Mouse (Mus musculus) liver, embryonic 15.5 days (tissue): ENCODE measurements around the gene Trim26. TPM values are rescaled to one million over a fixed set of nuclear protein-coding genes. Genes with fewer than 3 reads are reported as not detected.
"Not testable (repeated sequence)": the region's sequence is repeated elsewhere in the genome, so short reads cannot be mapped to it uniquely, and the experiment has no call there.

Source experiments
- ATAC-seq: fragments of 200-750 bp; cut with Nextera tagmentation; 2 replicates; pipeline ENCODE4 v1.8.0; 2017; ENCODE audit warnings: moderate number of reproducible peaks, mild to moderate bottlenecking, moderate library complexity; ENCODE audit not compliant: insufficient read depth
- H3K27ac ChIP-seq: fragments of 300-500 bp; sonication (generic); replicated peaks from 2 replicates; pipeline ENCODE4 v1.5.1; 2015; ENCODE audit warnings: mild to moderate bottlenecking, inconsistent platforms
- H3K27me3 ChIP-seq: fragments of 300-500 bp; sonication (generic); 2 replicates; pipeline ENCODE4 v1.6.1; 2015; ENCODE audit warnings: mild to moderate bottlenecking, inconsistent platforms
- H3K36me3 ChIP-seq: fragments of 300-500 bp; sonication (generic); replicated peaks from 2 replicates; pipeline ENCODE4 v1.6.1; 2015; ENCODE audit warnings: moderate library complexity, mild to moderate bottlenecking, inconsistent platforms
- H3K4me1 ChIP-seq: fragments of 300-500 bp; sonication (generic); replicated peaks from 2 replicates; pipeline ENCODE4 v1.6.1; 2015; ENCODE audit warnings: inconsistent platforms
- H3K4me2 ChIP-seq: fragments of 300-500 bp; sonication (generic); 2 replicates; pipeline ENCODE4 v1.6.1; 2015; ENCODE audit warnings: moderate library complexity, mild to moderate bottlenecking, inconsistent platforms
- H3K4me3 ChIP-seq: fragments of 300-500 bp; sonication (generic); replicated peaks from 2 replicates; pipeline ENCODE4 v1.5.1; 2015; ENCODE audit warnings: mild to moderate bottlenecking, inconsistent platforms
- H3K9ac ChIP-seq: fragments of 300-500 bp; sonication (generic); 2 replicates; pipeline ENCODE4 v1.6.1; 2015; ENCODE audit warnings: moderate library complexity, mild to moderate bottlenecking, inconsistent platforms
- H3K9me3 ChIP-seq: fragments of 300-500 bp; sonication (generic); replicated peaks from 2 replicates; pipeline ENCODE4 v1.6.1; 2016; ENCODE audit warnings: inconsistent platforms
- WGBS: fragments of 180-500 bp; shearing (Covaris S2); methylation state at CpG from one replicate; pipeline ENCODE4 v1.1.7; 2015; ENCODE audit warnings: mixed read lengths; ENCODE audit not compliant: insufficient replicate concordance; 5-methylcytosine and 5-hydroxymethylcytosine counted together
- polyA plus RNA-seq: library from polyadenylated mRNA; unstranded; fragments of >200 nt; fragmentation: Nextera tagmentation; extraction: Ambion mirVana; gene quantifications from 2 replicates; pipeline ENCODE4 v1.2.1, GENCODE M21; 2015

Trim26 gene
- polyA plus RNA-seq, 1 experiment from 2014 or later = 14.9 TPM

DNA sequence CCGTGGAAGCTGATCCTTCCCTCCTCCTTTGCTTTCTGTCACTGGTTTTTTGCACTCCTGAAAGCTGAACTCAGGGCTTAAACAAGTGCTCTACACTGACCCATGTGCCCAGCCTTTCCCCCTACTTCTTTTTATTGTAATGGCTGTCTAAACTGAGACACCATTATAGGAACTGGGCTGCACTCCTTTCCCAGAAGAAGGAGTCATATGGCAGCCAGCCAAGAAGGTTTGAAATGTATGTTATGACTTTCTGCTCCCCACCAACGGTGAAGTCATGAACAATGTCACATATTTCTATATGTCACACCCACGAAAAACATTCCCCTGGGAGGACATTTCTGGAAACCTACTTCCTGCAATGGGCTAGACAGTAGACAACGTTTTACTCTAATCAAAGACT, 37.7 kb downstream of the Trim26 start:
- H3K4me2 ChIP-seq = peak overlapping the region; percentile 42
- peaks cover 78% of the 10 kb centered on the region for H3K36me3 ChIP-seq
- no peak for ATAC-seq
- H3K4me1 ChIP-seq = peaks cover 43% of the 10 kb centered on the region
- H3K9me3 ChIP-seq = no peaks in the 10 kb centered on the region
- 0 out of 2 replicates have a peak, but pooled peaks cover 3% of the 10 kb centered on the region for H3K27me3 ChIP-seq
- peak overlapping the region; percentile 10; the same call in 1 of the 2 replicates for H3K27ac ChIP-seq
- no peak overlapping the region for H3K9ac ChIP-seq
- 61% methylated on average over 4 of the region's 4 CpGs for WGBS
- H3K4me3 ChIP-seq = peak overlapping the region; percentile 23

DNA sequence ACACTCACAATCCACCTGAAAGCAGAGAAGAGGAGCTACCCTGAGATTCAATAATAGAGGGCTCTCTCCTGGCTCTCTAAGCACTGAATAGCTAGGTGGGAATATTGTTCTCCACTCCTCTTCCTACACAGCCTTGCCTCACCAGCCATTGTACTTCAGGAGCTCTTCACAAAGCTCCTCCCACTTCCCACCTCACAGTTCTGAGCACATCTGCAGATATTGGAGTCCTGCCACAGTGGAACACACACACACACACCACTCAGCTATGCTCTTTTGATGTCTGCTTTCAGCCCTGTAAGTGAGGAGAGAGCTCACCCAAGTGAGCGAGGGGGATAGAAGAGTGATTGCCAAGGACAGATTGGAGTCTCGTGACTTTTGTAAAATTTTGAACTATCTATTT, 46.4 kb downstream of the Trim26 start:
- H3K9ac ChIP-seq = no peak overlapping the region
- 59% methylated on average over 2 of the region's 2 CpGs for WGBS
- H3K27ac ChIP-seq = no peak overlapping the region

DNA sequence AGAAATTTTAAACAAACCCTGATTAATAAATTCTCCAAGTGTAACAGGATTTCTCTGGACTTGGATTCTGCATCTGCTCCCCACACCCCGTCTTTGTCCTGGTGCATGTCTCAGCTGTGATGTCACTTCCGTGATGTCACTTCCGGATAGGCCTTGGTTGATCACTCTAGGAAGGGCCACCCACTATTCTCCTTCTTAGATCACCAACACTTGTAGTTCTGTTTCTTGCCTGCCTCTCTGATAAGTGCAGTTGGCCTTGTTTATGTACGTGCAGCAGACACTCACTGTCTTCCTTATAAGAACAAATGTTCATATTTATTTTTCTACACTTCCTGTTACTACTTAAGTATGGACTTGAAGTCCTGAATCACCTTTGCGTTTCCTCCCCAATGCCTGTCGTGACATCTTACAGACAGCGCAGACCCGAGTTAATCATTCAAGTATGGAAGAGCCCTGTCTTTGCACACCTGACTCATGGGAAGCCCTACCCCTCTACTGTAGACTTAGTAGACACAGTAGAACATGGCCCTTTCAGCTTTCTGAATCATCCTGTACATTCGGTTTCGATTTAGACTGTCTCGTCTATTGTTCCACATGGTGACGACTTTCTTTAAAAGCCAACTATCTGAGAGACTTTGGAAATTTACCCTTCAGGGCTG, 48.3 kb downstream of the Trim26 start:
- ATAC-seq = no peak
- no peaks in the 10 kb centered on the region for H3K9me3 ChIP-seq

More for the DNA sequence above, 46.4 kb downstream of the Trim26 start:
- peaks cover 6% of the 10 kb centered on the region for H3K36me3 ChIP-seq
- ATAC-seq = no peak
- H3K27me3 ChIP-seq = peaks cover 20% of the 10 kb centered on the region
- H3K4me1 ChIP-seq = no peaks in the 10 kb centered on the region
- H3K4me3 ChIP-seq = no peak overlapping the region
- no peak overlapping the region for H3K4me2 ChIP-seq
- H3K9me3 ChIP-seq = no peaks in the 10 kb centered on the region

DNA sequence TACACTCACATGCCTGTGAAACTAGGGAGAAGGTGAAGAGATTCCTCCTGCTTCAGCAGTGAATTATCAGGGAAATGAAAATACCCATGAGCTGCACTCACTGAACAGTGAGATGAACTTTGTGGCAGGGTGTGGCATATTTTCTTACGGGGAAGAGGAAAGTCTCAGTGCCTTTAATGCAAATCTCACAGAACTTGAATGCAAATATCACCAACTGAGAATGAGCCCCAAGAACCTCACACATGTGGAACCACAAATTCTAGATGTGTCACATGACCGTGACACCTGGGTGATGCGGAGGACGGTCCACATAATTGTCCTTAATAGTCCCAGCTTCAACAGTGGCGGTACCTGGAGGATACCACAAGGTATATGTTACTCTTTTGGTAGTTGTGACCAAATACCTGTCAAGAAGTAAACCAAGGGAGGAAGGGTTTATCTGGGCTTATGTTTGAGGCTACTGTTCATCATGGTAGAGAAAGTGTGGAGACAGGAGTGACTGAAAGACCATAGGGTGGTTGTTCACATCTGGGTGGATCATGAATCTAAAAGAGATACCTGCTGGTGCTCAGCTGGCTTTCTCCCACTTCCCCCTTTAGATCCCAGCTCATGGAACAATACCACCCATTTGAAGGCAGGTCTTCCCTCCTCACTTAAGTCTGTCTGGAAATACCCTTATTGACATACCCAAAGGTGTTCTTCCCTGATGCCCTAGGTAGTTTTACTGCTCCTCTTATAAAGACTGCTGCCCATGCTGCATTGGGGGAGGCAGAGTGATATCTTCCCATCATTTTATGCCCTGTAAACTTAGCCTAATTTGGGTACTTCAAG, 53.4 kb downstream of the Trim26 start, which contains the start of gene Trim40:
Gene Trim40 (minus strand): TSS at position 51 of the 831 bp plus-strand sequence.
- no peak within 1 kb of the TSS for H3K4me3 ChIP-seq
- WGBS = 66% methylated on average over 5 of the region's 5 CpGs
- no peak within 1 kb of the TSS for H3K9ac ChIP-seq
- H3K27me3 ChIP-seq = peaks cover 57% of the 10 kb centered on the region
- H3K4me1 ChIP-seq = peaks cover 5% of the 10 kb centered on the region; the same call in 1 of the 2 replicates
- H3K9me3 ChIP-seq = no peaks in the 10 kb centered on the region
- no peaks in the 10 kb centered on the region for H3K36me3 ChIP-seq
- H3K27ac ChIP-seq = no peak within 1 kb of the TSS
- H3K4me2 ChIP-seq = no peak within 1 kb of the TSS
- no peak for ATAC-seq

More for the DNA sequence above, 48.3 kb downstream of the Trim26 start:
- H3K36me3 ChIP-seq = no peaks in the 10 kb centered on the region
- H3K27ac ChIP-seq = no peak overlapping the region
- no peaks in the 10 kb centered on the region for H3K4me1 ChIP-seq
- WGBS = 76% methylated on average over 12 of the region's 12 CpGs
- H3K4me3 ChIP-seq = no peak overlapping the region
- H3K9ac ChIP-seq = no peak overlapping the region
- H3K27me3 ChIP-seq = peaks cover 35% of the 10 kb centered on the region
- no peak overlapping the region for H3K4me2 ChIP-seq

DNA sequence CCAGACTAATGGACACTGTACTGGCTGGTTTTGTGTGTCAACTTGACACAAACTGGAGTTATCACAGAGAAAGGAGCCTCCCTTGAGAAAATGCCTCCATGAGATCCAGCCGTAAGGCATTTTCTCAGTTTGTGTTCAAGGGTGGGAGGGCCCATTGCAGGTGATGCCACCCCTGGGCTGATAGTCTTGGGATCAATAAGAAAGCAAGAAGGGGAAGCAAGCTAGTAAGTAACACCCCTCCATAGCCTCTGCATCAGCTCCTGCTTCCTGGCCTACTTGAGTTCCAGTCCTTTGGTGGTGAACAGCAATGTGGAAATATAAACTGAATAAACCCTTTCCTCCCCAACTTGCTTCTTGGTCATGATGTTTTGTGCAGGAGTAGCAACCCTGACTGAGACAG, 54.6 kb downstream of the Trim26 start:
- ATAC-seq, H3K4me1 ChIP-seq, H3K4me3 ChIP-seq, H3K4me2 ChIP-seq, H3K27ac ChIP-seq, H3K36me3 ChIP-seq, H3K9ac ChIP-seq, H3K9me3 ChIP-seq: not testable (repeated sequence)
- 74% methylated on average over 1 of the region's 1 CpGs for WGBS
- H3K27me3 ChIP-seq = peaks cover 57% of the 10 kb centered on the region

DNA sequence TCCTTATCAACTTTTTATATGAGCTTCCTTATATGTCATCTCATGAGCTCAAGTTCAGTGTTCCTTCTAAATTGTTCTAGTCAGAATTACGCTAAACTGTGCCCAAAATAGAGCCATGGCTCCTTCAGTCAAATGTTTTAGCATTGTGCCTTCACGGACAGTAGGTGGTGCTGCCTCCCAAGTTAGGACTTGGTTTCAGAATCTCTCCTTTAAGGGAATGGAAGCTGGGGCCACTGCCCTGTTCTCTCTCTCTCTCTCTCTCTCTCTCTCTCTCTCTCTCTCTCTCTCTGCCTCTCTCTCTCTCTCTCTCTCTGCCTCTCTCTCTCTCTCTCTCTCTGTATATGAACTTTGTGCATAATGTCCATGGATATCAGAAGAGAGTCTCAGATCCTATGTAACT, 55.4 kb downstream of the Trim26 start:
- WGBS = 4% methylated on average over 2 of the region's 2 CpGs
- no peaks in the 10 kb centered on the region for H3K9me3 ChIP-seq
- H3K4me3 ChIP-seq = no peak overlapping the region
- H3K4me1 ChIP-seq = peaks cover 5% of the 10 kb centered on the region; the same call in 1 of the 2 replicates
- no peak overlapping the region for H3K27ac ChIP-seq
- H3K36me3 ChIP-seq = no peaks in the 10 kb centered on the region
- H3K27me3 ChIP-seq = peaks cover 61% of the 10 kb centered on the region
- no peak overlapping the region for H3K9ac ChIP-seq
- H3K4me2 ChIP-seq = no peak overlapping the region
- ATAC-seq = no peak

DNA sequence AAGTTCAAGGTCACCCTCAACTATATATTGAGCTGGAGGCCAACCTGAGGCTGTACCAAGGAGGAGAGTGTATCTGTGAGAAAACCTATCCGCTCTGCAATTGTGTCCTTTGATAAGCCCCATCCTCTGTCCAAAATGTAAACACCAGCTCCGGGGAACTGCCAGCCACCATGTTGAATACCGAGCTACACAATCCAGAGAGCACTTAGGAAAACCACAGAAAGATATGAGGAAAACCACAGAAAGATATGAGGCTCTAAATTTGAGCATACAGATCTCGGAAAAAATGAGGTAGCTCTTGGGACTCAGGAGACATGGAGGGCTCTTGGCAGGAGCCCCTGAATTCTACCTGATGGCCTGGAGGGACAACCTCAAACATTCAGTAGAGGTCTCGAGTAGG, 56.5 kb downstream of the Trim26 start:
- Histone ChIP-seq H3K36me3 (no peaks in the 10 kb centered on the region), H3K4me1 (peaks cover 5% of the 10 kb centered on the region; the same call in 1 of the 2 replicates), H3K9ac (no peak overlapping the region), H3K4me2 (no peak overlapping the region), H3K27ac (no peak overlapping the region), H3K4me3 (no peak overlapping the region), H3K9me3 (no peaks in the 10 kb centered on the region), H3K27me3 (peaks cover 60% of the 10 kb centered on the region)
- ATAC-seq = no peak
- 13% methylated on average over 5 of the region's 5 CpGs for WGBS

DNA sequence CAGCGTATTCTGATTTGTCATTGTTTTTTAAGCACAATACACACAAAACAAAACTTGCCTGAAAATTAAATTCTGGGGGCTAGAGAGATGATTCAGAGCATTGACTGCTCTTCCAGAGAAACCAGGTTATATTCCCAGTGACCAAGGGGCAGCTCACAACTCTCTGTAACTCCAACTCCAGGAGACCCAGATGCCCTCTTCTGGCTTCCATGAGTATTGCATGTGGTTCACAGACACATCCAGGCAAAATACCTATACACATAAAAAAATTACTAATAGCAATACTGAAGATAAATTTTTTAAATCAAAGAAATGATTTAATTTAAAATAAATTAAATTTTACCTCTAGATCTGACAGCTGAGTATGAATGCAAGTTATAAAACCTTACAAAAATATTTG, 59.6 kb downstream of the Trim26 start:
- 77% methylated on average over 1 of the region's 1 CpGs for WGBS
- no peak overlapping the region for H3K9ac ChIP-seq
- H3K27ac ChIP-seq = no peak overlapping the region
- no peaks in the 10 kb centered on the region for H3K36me3 ChIP-seq
- H3K9me3 ChIP-seq = no peaks in the 10 kb centered on the region
- H3K4me3 ChIP-seq = no peak overlapping the region
- peaks cover 40% of the 10 kb centered on the region for H3K27me3 ChIP-seq
- ATAC-seq = no peak
- no peak overlapping the region for H3K4me2 ChIP-seq
- peaks cover 5% of the 10 kb centered on the region; the same call in 1 of the 2 replicates for H3K4me1 ChIP-seq

DNA sequence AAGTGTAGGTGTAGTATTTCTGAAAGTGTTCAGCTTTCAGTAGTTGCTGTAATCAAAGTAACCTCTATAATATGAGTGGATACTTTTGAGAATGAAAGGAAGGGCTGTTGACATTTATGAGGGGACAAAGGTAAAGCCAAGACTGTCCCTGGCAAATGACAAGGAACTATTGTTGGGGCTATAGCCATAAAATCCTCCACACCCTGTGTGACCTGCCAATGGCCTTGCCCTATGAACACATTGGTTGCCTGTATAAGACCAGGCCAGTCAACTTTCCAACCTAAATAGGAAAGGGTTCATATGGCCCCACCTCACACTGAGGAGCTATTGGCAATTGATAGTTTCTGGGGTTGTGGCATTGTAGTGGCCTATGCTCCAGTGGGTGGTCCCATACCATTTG, 60.1 kb downstream of the Trim26 start:
- Histone ChIP-seq H3K4me3 (no peak overlapping the region), H3K4me1 (peaks cover 5% of the 10 kb centered on the region; the same call in 1 of the 2 replicates), H3K27me3 (peaks cover 38% of the 10 kb centered on the region), H3K9me3 (no peaks in the 10 kb centered on the region), H3K4me2 (no peak overlapping the region), H3K27ac (no peak overlapping the region), H3K36me3 (no peaks in the 10 kb centered on the region), H3K9ac (no peak overlapping the region)
- ATAC-seq = no peak

DNA sequence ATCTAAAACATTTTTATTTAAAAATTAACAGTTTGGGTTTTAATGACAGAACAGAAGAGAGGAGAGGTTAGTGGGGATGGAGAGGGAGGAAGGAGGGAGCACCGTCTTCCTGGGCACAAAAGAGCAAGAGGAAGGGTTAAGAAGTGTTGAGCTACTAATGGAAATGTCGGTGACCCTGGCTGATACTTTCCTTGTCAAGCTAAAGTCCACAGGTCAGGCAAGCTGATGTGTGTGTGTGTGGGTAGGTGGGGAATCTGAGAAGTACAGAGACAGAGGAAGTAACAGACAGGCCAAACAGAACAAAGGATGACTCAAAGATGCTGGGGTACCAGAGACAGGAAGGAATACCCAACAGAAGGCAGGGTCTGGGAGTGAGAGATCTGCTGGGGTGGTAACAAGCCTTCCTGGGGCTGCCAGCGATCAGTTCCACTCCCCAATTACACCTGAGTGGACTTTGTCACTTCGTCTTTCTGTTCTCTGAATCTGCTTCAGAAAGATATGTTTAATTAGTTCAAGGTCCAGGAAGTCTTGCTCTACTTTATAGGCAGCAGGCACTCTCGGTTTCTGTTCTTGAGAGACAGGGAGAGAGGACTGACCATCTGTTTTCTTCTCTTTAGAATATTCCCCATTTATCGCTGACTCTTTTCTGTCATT, 60.7 kb downstream of the Trim26 start, which contains the start of gene Trim31:
Gene Trim31 (plus strand): TSS at position 567 of the 654 bp plus-strand sequence.
- no peak within 1 kb of the TSS for H3K27ac ChIP-seq
- H3K4me3 ChIP-seq = no peak within 1 kb of the TSS
- no peak within 1 kb of the TSS for H3K9ac ChIP-seq
- H3K4me1 ChIP-seq = peaks cover 5% of the 10 kb centered on the region; the same call in 1 of the 2 replicates
- no peak within 1 kb of the TSS for H3K4me2 ChIP-seq
- 41% methylated on average over 6 of the region's 6 CpGs for WGBS
- H3K36me3 ChIP-seq = no peaks in the 10 kb centered on the region
- peaks cover 38% of the 10 kb centered on the region for H3K27me3 ChIP-seq
- no peak for ATAC-seq
- H3K9me3 ChIP-seq = no peaks in the 10 kb centered on the region

DNA sequence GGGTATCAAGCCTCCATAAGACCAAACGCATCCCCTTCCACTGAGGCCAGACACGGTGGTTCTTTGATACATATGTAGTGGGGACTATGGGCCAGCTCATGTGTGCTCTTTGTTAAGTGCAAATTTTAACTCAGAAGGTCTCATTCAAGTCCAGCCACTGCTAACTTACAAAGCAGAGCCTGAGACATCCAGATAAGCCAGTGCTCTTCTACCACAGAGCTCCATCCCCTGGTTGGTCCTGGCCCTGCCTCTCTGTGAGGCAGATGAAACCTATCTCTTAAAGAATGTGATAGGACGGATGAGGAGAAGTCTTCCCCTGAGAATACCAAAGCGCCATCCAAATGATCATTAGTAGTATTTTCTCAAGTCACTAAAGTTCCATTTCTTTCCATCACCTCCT, 62.4 kb downstream of the Trim26 start:
- no peak overlapping the region for H3K4me2 ChIP-seq
- no peak for ATAC-seq
- H3K27ac ChIP-seq = no peak overlapping the region
- H3K36me3 ChIP-seq = no peaks in the 10 kb centered on the region
- no peak overlapping the region for H3K4me3 ChIP-seq
- no peaks in the 10 kb centered on the region for H3K9me3 ChIP-seq
- 56% methylated on average over 4 of the region's 4 CpGs for WGBS
- no peaks in the 10 kb centered on the region for H3K4me1 ChIP-seq
- no peak overlapping the region for H3K9ac ChIP-seq
- peaks cover 29% of the 10 kb centered on the region for H3K27me3 ChIP-seq
